ENCODE assay signal across 8 mouse cellular contexts in genomic region chr14:56778933-56779300, GRCm38 (mm10). TPM values are rescaled to one million over a fixed set of nuclear protein-coding genes. Genes with fewer than 3 reads are reported as not detected.
A peak's percentile ranks its signal among the peaks of the same experiment; 100 is the strongest.
DNase-seq lines count a peak whose midpoint lies in the region; ATAC-seq and TF ChIP-seq lines count a peak whose summit lies in the region.

No protein-coding gene starts in this region.

- no peaks in the 10 kb centered on the region for H3K9me3 ChIP-seq in liver, embryonic 14.5 days (ENCODE audit: control insufficient read depth, low read length)

- H3K4me3 ChIP-seq in gastrocnemius, adult 2 months = peak overlapping the region; percentile 85
- peak overlapping the region; percentile 62 for H3K4me3 ChIP-seq in thymus, adult 2 months (ENCODE audit: control insufficient read depth, insufficient read depth, low read length)
- peak overlapping the region; percentile 77 to 91 for H3K4me3 ChIP-seq in liver, embryonic 14.5 days (ENCODE audit: insufficient read depth in 1 of 2, low read depth in 2 of 2, low read length in 2 of 2)

- TF ChIP-seq EP300 in liver, embryonic 14.5 days (IDR thresholded peaks at IDR 0.05; ENCODE audit: low read depth) = no peak

- H3K27ac ChIP-seq in gastrocnemius, adult 2 months = peak overlapping the region; percentile 95
- peak overlapping the region; percentile 69; the same call in 1 of the 2 replicates for H3K27ac ChIP-seq in thymus, adult 2 months (ENCODE audit: control insufficient read depth, insufficient read depth, low read length)
- H3K27ac ChIP-seq in liver, embryonic 14.5 days = peak overlapping the region; percentile 82

- intact Hi-C loops in gastrocnemius, adult 2 months (cut with DNase I) = loop anchor here (2.0 to 10.0 kb wide), 3 partner anchors 30 to 204 kb away; partner anchors contain the start of genes Cenpj, Mphosph8 and Parp4
- intact Hi-C loops in gastrocnemius, postnatal 36 days (cut with DNase I) = no loop called here

- ATAC-seq in liver, embryonic 14.5 days (ENCODE audit: insufficient read depth) = no peak; the same call in 1 of the 2 replicates

- 42% methylated on average over 3 of the region's 3 CpGs for WGBS in thymus, adult 2 months
- 29% methylated on average over 3 of the region's 3 CpGs for WGBS in liver, embryonic 14.5 days (ENCODE audit: insufficient replicate concordance)

- no peak for DNase-seq in gastrocnemius, adult 2 months
- no peak for DNase-seq in gastrocnemius, postnatal 4 days (ENCODE audit: low spot score in 2 of 2)
- no peak for DNase-seq in thymus, adult 2 months
- DNase-seq in thymus, postnatal 25 days = no peak
- DNase-seq in liver, embryonic 14.5 days (ENCODE audit: low read depth in 3 of 3, low spot score in 3 of 3) = no peak
- no peak for DNase-seq in thymus, adult 18-20 months
- no peak for DNase-seq in layer of hippocampus, postnatal 14 days (ENCODE audit: low spot score in 2 of 2)
- DNase-seq in gastrocnemius, postnatal 36 days = no peak

- no peak for TF ChIP-seq POLR2A in thymus, adult 2 months (IDR thresholded peaks at IDR 0.05; ENCODE audit: control insufficient read depth, extremely low read depth, insufficient read depth, low read length, poor library complexity)

- peak overlapping the region; percentile 68 for H3K9ac ChIP-seq in liver, embryonic 14.5 days (replicated peaks)

- no peak for TF ChIP-seq CTCF in gastrocnemius, adult 2 months (IDR thresholded peaks at IDR 0.05)
- no peak for TF ChIP-seq CTCF in thymus, adult 2 months (IDR thresholded peaks at IDR 0.05; ENCODE audit: borderline replicate concordance, control insufficient read depth, extremely low read depth, insufficient read depth, low read length, poor library complexity)
- TF ChIP-seq CTCF in liver, embryonic 14.5 days (IDR thresholded peaks at IDR 0.05; ENCODE audit: low read depth) = no peak

- H3K4me2 ChIP-seq in liver, embryonic 14.5 days (ENCODE audit: low read depth) = peak overlapping the region; percentile 92

- no peaks in the 10 kb centered on the region for H3K27me3 ChIP-seq in thymus, adult 2 months (ENCODE audit: control insufficient read depth, insufficient read depth, low read length)
- no peaks in the 10 kb centered on the region for H3K27me3 ChIP-seq in liver, embryonic 14.5 days (ENCODE audit: control insufficient read depth, insufficient read depth, low read length)

- no peaks in the 10 kb centered on the region for H3K36me3 ChIP-seq in thymus, adult 2 months (ENCODE audit: control insufficient read depth, insufficient read depth, low read length)
- no peaks in the 10 kb centered on the region; the same call in 1 of the 2 replicates for H3K36me3 ChIP-seq in liver, embryonic 14.5 days (replicated peaks; ENCODE audit: control insufficient read depth, insufficient read depth, low read depth)

- peaks cover 8% of the 10 kb centered on the region for H3K4me1 ChIP-seq in thymus, adult 2 months (replicated peaks; ENCODE audit: control insufficient read depth, insufficient read depth, low read length)
- peaks cover 15 to 17% of the 10 kb centered on the region in 2 experiments for H3K4me1 ChIP-seq in liver, embryonic 14.5 days (replicated peaks; ENCODE audit: control insufficient read depth in 2 of 2, insufficient read depth in 2 of 2, low read length in 1 of 2)

RNA-seq across cellular contexts. Expression of gene Pspc1, which starts 0.8 kb away (rescaled TPM):
- total RNA-seq in gastrocnemius, adult 2 months (2021) = 10 to 100 TPM in 1 of 2 experiments, 1 to 10 TPM in 1; 9.5 to 12.1 TPM
- total RNA-seq in gastrocnemius, postnatal 4 days (2021) = 10 to 100 TPM; 28.8 to 29.3 TPM
- 10.4 and 12.4 TPM in 2 replicates for polyA plus RNA-seq in thymus, adult 2 months (2012; rRNA removed)
- polyA plus RNA-seq in liver, embryonic 14.5 days (2012; rRNA removed) = 6.8 and 12.1 TPM in 2 replicates
- 11.0 and 12.0 TPM in 2 replicates for polyA plus RNA-seq in liver, embryonic 14.5 days (2014; fragmentation: Nextera tagmentation; extraction: Ambion mirVana)
- total RNA-seq in layer of hippocampus, postnatal 14 days (2021) = 10 to 100 TPM; 58.7 to 60.2 TPM
- 1 to 10 TPM; 6.3 to 8.8 TPM for total RNA-seq in gastrocnemius, postnatal 36 days (2021)

RNA-seq across cellular contexts. Expression of gene Zmym5, which starts 32.6 kb away (rescaled TPM):
- 10 to 100 TPM; 18.5 to 22.5 TPM for total RNA-seq in gastrocnemius, adult 2 months (2021)
- total RNA-seq in gastrocnemius, postnatal 4 days (2021) = 10 to 100 TPM; 24.5 to 27.5 TPM
- 5.0 and 6.9 TPM in 2 replicates for polyA plus RNA-seq in thymus, adult 2 months (2012; rRNA removed)
- 2.9 and 5.6 TPM in 2 replicates for polyA plus RNA-seq in liver, embryonic 14.5 days (2012; rRNA removed)
- 5.2 and 6.0 TPM in 2 replicates for polyA plus RNA-seq in liver, embryonic 14.5 days (2014; fragmentation: Nextera tagmentation; extraction: Ambion mirVana)
- total RNA-seq in layer of hippocampus, postnatal 14 days (2021) = 10 to 100 TPM; 28.8 to 30.1 TPM
- 10 to 100 TPM; 12.8 to 18.5 TPM for total RNA-seq in gastrocnemius, postnatal 36 days (2021)
